Mouse (Mus musculus): Measurements from ENCODE around the gene AL731706.1. TPM values are rescaled to one million over a fixed set of nuclear protein-coding genes. Genes with fewer than 3 reads are reported as not detected.

AL731706.1 gene
- polyA plus RNA-seq, 1 experiment from 2014 or later, result 24.8 TPM

DNA sequence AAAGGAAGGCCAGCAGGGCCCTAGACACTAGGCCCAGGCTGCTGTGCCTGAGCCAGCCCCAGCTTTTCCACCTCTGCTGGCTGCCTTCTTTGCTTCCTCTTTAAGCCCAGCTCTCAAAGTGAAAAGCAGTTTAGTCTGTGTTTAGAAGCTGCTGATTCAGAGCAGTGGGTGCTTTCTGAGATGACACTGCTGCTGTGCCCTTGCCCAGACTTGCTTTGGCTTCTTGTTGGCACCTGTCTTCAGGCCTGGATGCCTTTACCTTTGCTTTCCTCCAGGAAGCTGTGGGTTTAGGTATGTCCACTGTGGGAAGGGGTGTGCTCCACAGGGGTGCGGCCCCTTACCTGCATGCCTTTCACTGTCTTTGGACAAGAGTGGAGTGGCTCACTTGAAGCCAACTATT is 28.2 kb upstream of the AL731706.1 start:
- TF ChIP-seq EP300 (IDR thresholded peaks at IDR 0.05) (no peak), CTCF (IDR thresholded peaks at IDR 0.05) (no peak)
- H3K4me3 ChIP-seq (ENCODE audit: low read depth, low read length), result no peak overlapping the region
- no peak overlapping the region for H3K9ac ChIP-seq (replicated peaks; ENCODE audit: low read depth)
- 87% methylated on average over 1 of the region's 1 CpGs for WGBS
- no peaks in the 10 kb centered on the region for H3K9me3 ChIP-seq (ENCODE audit: low read length)
- no peaks in the 10 kb centered on the region for H3K27me3 ChIP-seq (replicated peaks; ENCODE audit: insufficient read depth, low read length)
- DNase-seq (ENCODE audit: low spot score) (no peak), ATAC-seq (no peak)
- H3K27ac ChIP-seq (ENCODE audit: low read length), result no peak overlapping the region
- H3K4me1 ChIP-seq (ENCODE audit: insufficient read depth, low read depth, low read length), result no peaks in the 10 kb centered on the region
- H3K4me2 ChIP-seq (replicated peaks; ENCODE audit: low read depth, low read length), result no peak overlapping the region
- no peaks in the 10 kb centered on the region for H3K36me3 ChIP-seq (ENCODE audit: insufficient read depth, low read length)

DNA sequence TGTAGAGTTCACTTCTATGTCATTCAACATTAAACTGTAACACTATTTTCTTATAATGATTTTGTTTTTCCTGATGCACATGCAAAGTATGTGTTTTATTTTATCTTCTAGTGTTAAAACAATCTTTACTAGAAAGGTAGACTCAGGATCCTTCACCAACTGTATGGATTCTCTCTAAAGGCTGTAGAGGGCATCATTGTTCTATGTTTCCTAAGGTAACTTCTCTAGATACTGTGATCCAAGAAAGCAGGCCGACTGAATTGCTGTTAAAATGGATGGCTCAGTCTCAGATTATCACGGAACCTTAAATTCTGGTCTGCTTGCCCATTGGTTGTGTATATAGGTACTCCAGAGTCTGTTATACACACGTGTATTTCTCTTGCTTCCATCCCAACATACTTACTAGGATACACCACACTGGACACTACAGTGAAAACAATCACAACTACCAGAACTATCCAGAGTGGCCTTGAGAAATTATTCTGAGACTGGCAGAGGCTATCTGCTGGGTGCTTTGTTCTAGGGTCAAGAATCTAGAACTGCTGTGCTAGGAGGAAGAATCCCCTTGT is 23.2 kb upstream of the AL731706.1 start:
- ATAC-seq, result peak; percentile 62
- no peak overlapping the region for H3K9ac ChIP-seq (replicated peaks; ENCODE audit: low read depth)
- H3K4me3 ChIP-seq (ENCODE audit: low read depth, low read length), result no peak overlapping the region
- H3K36me3 ChIP-seq (ENCODE audit: insufficient read depth, low read length), result no peaks in the 10 kb centered on the region
- 0 out of 2 replicates have a peak, but pooled peaks cover 6% of the 10 kb centered on the region for H3K4me1 ChIP-seq (ENCODE audit: insufficient read depth, low read depth, low read length)
- WGBS, result 37% methylated on average over 3 of the region's 3 CpGs
- H3K9me3 ChIP-seq (ENCODE audit: low read length), result no peaks in the 10 kb centered on the region
- H3K27ac ChIP-seq (ENCODE audit: low read length), result no peak overlapping the region
- no peak overlapping the region for H3K4me2 ChIP-seq (replicated peaks; ENCODE audit: low read depth, low read length)
- TF ChIP-seq EP300 (IDR thresholded peaks at IDR 0.05) (no peak), CTCF (IDR thresholded peaks at IDR 0.05) (peak; percentile 69)
- no peaks in the 10 kb centered on the region for H3K27me3 ChIP-seq (replicated peaks; ENCODE audit: insufficient read depth, low read length)
- DNase-seq (ENCODE audit: low spot score), result peak; percentile 70

DNA sequence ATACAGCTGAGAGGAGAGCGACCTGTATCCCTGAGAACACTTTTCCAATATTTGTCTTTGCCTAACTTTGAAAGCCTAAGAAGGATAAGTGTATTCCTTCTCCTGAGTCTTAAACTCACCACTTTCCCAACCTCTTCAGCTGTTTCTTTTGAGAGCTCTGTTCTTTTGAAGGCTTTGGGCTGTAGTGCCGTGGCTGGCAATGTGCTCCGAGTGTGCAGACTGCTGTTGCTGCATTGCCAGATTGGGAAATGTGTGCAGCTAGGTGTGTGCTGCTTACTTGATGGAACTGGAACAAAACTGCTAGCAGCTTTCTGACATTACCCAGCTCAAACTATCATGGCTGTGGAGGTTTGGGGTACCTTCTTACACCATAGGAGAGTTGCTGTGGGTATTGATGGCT is 21.8 kb upstream of the AL731706.1 start:
- TF ChIP-seq CTCF (IDR thresholded peaks at IDR 0.05) (no peak), EP300 (IDR thresholded peaks at IDR 0.05) (no peak)
- no peaks in the 10 kb centered on the region for H3K36me3 ChIP-seq (ENCODE audit: insufficient read depth, low read length)
- H3K27ac ChIP-seq (ENCODE audit: low read length), result no peak overlapping the region
- DNase-seq (ENCODE audit: low spot score), result peak; percentile 59
- 0 out of 2 replicates have a peak, but pooled peaks cover 6% of the 10 kb centered on the region for H3K4me1 ChIP-seq (ENCODE audit: insufficient read depth, low read depth, low read length)
- no peak overlapping the region for H3K4me3 ChIP-seq (ENCODE audit: low read depth, low read length)
- peak; percentile 49 for ATAC-seq
- no peaks in the 10 kb centered on the region for H3K9me3 ChIP-seq (ENCODE audit: low read length)
- no peaks in the 10 kb centered on the region for H3K27me3 ChIP-seq (replicated peaks; ENCODE audit: insufficient read depth, low read length)
- WGBS, result 59% methylated on average over 3 of the region's 3 CpGs
- no peak overlapping the region for H3K4me2 ChIP-seq (replicated peaks; ENCODE audit: low read depth, low read length)
- no peak overlapping the region for H3K9ac ChIP-seq (replicated peaks; ENCODE audit: low read depth)

DNA sequence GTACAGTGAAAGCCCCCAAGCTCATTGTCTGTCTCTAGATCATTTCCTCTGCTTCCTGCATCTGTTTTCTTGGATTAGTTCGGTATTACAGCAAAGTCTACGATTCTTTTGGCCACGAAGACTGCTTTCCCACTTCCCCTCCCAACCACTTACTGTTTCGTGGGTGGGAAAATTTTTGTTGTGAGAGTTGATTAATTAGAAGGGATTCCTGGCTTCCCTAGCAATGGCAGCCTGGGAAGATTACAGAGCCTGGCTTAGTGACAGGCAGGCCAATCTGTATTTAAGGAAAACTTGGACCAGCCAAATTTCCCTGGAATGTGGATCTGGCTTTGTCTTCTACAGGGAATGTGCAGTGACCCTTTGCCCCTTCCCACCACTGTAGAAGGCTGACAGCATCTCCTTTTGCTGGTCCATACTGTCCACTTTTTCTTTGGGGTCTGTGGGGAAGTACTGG is 20.8 kb upstream of the AL731706.1 start:
- TF ChIP-seq EP300 (IDR thresholded peaks at IDR 0.05) (0 out of 2 replicates have a peak, but pooled peaks have one; percentile 23), CTCF (IDR thresholded peaks at IDR 0.05) (no peak)
- Histone ChIP-seq H3K4me1 (ENCODE audit: insufficient read depth, low read depth, low read length) (0 out of 2 replicates have a peak, but pooled peaks cover 6% of the 10 kb centered on the region), H3K36me3 (ENCODE audit: insufficient read depth, low read length) (no peaks in the 10 kb centered on the region), H3K9me3 (ENCODE audit: low read length) (no peaks in the 10 kb centered on the region), H3K27me3 (replicated peaks; ENCODE audit: insufficient read depth, low read length) (no peaks in the 10 kb centered on the region), H3K9ac (replicated peaks; ENCODE audit: low read depth) (no peak overlapping the region), H3K4me2 (replicated peaks; ENCODE audit: low read depth, low read length) (no peak overlapping the region), H3K4me3 (ENCODE audit: low read depth, low read length) (no peak overlapping the region), H3K27ac (ENCODE audit: low read length) (no peak overlapping the region)
- 20% methylated on average over 4 of the region's 4 CpGs for WGBS
- peak; percentile 12 for DNase-seq (ENCODE audit: low spot score)
- no peak; the same call in 1 of the 2 replicates for ATAC-seq

DNA sequence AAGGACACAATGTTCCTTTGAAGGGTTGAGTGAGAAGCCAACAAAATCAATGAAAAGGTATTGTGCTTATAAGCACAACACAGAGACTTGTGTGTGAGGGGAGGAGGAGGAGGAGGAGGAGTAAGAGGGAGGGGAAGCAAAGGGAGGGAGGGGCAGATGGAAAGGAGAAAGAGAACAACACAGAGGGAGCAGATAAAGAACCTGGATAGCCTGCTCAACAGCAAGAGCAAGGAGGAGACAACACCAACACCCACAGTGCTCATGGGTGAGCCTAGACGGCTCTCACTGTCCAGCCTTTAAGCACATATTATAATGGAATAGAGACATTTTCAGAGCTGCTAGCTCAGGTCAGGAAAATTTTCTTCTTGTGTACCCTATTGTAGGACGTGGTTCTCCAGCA is 18.1 kb upstream of the AL731706.1 start:
- H3K27ac ChIP-seq (ENCODE audit: low read length), result no peak overlapping the region
- WGBS, result 81% methylated on average over 2 of the region's 2 CpGs
- 0 out of 2 replicates have a peak, but pooled peaks cover 6% of the 10 kb centered on the region for H3K4me1 ChIP-seq (ENCODE audit: insufficient read depth, low read depth, low read length)
- ATAC-seq (no peak), DNase-seq (ENCODE audit: low spot score) (no peak)
- H3K4me2 ChIP-seq (replicated peaks; ENCODE audit: low read depth, low read length), result no peak overlapping the region
- H3K9me3 ChIP-seq (ENCODE audit: low read length), result no peaks in the 10 kb centered on the region
- H3K9ac ChIP-seq (replicated peaks; ENCODE audit: low read depth), result no peak overlapping the region
- TF ChIP-seq EP300 (IDR thresholded peaks at IDR 0.05) (no peak), CTCF (IDR thresholded peaks at IDR 0.05) (no peak)
- H3K36me3 ChIP-seq (ENCODE audit: insufficient read depth, low read length), result no peaks in the 10 kb centered on the region
- no peaks in the 10 kb centered on the region for H3K27me3 ChIP-seq (replicated peaks; ENCODE audit: insufficient read depth, low read length)
- no peak overlapping the region for H3K4me3 ChIP-seq (ENCODE audit: low read depth, low read length)

DNA sequence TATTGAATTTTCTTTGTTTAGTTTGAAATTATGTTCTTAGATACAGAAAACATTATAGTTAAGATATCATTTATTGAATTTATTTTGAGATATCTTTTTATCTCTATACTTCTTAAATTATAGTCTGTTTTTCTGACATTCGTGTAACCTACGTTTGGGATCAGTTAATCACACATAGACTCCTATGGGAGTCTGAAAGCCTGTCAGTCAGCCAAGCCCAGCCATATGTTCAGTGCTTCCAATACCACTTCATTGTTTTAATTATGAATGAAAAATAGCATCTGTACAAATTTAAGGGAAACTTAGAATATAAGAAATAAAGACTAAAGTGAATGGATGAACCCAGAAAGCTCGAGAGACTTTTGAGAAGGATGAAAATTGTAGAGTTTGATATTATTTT is 17.4 kb upstream of the AL731706.1 start:
- 0 out of 2 replicates have a peak, but pooled peaks cover 6% of the 10 kb centered on the region for H3K4me1 ChIP-seq (ENCODE audit: insufficient read depth, low read depth, low read length)
- WGBS, result 77% methylated on average over 3 of the region's 3 CpGs
- TF ChIP-seq CTCF (IDR thresholded peaks at IDR 0.05) (no peak), EP300 (IDR thresholded peaks at IDR 0.05) (no peak)
- no peaks in the 10 kb centered on the region for H3K9me3 ChIP-seq (ENCODE audit: low read length)
- DNase-seq (ENCODE audit: low spot score) (no peak), ATAC-seq (no peak)
- H3K4me2 ChIP-seq (replicated peaks; ENCODE audit: low read depth, low read length), result no peak overlapping the region
- no peaks in the 10 kb centered on the region for H3K27me3 ChIP-seq (replicated peaks; ENCODE audit: insufficient read depth, low read length)
- H3K4me3 ChIP-seq (ENCODE audit: low read depth, low read length), result no peak overlapping the region
- H3K27ac ChIP-seq (ENCODE audit: low read length), result no peak overlapping the region
- no peak overlapping the region for H3K9ac ChIP-seq (replicated peaks; ENCODE audit: low read depth)
- no peaks in the 10 kb centered on the region for H3K36me3 ChIP-seq (ENCODE audit: insufficient read depth, low read length)

Measured in lung, postnatal 0 days (tissue).